Mouse (Mus musculus): ENCODE results near the gene Znrf1. TPM values are rescaled to one million over a fixed set of nuclear protein-coding genes. Genes with fewer than 3 reads are reported as not detected.

Znrf1 gene
- total and polyA plus RNA-seq, 2 experiments from 2014 or later, result 113 to 225 TPM

DNA sequence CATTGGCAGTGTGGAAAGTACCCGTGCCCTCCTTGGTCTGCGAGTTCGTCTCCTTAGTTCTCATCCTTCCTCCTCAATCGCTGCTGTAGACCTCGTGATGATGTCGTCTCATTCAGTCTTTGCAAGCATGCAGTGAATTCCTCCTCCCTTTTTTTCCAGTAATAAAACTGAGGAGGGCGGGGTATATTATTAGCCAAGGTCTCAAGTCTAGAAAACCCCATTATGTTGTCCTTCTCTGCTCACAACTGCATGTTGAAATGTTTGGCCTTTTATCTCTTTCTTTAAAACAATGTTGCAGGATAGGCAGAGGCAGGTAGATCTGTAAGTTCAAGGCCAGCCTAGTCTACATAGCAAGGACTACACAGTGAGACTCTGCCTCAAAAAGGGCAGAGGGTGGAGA, 71.5 kb downstream of the Znrf1 start:
- H3K4me2 ChIP-seq (ENCODE audit: low read depth), result no peak overlapping the region
- TF ChIP-seq CTCF (IDR thresholded peaks at IDR 0.05; ENCODE audit: low read depth), result no peak
- ATAC-seq (no peak), DNase-seq (no peak)
- H3K9me3 ChIP-seq (ENCODE audit: low read length), result no peaks in the 10 kb centered on the region
- peaks cover 13% of the 10 kb centered on the region for H3K36me3 ChIP-seq (ENCODE audit: insufficient read depth)
- 90% methylated on average over 7 of the region's 7 CpGs for WGBS
- no peak overlapping the region for H3K9ac ChIP-seq
- no peaks in the 10 kb centered on the region for H3K4me1 ChIP-seq (ENCODE audit: insufficient read depth)
- no peak overlapping the region for H3K27ac ChIP-seq (ENCODE audit: low read depth, low read length)
- no peak overlapping the region for H3K4me3 ChIP-seq (ENCODE audit: low read depth, low read length)
- no peaks in the 10 kb centered on the region for H3K27me3 ChIP-seq (ENCODE audit: insufficient read depth, low read length)

DNA sequence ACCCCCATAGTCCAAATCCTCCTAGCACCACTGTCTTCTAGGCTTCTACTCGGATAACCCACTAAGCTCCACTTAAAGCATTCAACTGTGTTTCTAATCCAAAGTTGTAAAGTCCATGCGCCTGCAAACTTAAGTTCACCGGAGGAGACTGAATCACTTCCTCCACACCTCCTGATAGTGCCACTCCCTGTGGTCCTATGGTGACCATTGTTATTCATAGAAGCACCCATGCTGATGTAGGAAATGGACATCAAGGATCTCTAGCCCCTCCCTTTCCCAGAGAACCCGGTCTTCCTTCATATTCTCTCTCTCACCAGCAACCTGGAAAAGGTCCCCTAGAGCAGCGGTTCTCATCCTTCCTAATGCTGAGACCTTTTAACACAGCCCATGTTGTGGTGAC, 77.3 kb downstream of the Znrf1 start:
- H3K27ac ChIP-seq (ENCODE audit: low read depth, low read length), result no peak overlapping the region
- DNase-seq, result no peak
- no peak for ATAC-seq
- peaks cover 22% of the 10 kb centered on the region for H3K36me3 ChIP-seq (ENCODE audit: insufficient read depth)
- H3K4me3 ChIP-seq (ENCODE audit: low read depth, low read length), result no peak overlapping the region
- H3K4me1 ChIP-seq (ENCODE audit: insufficient read depth), result no peaks in the 10 kb centered on the region
- no peak overlapping the region for H3K9ac ChIP-seq
- no peaks in the 10 kb centered on the region for H3K9me3 ChIP-seq (ENCODE audit: low read length)
- no peak for TF ChIP-seq CTCF (IDR thresholded peaks at IDR 0.05; ENCODE audit: low read depth)
- H3K4me2 ChIP-seq (ENCODE audit: low read depth), result no peak overlapping the region
- WGBS, result 86% methylated on average over 5 of the region's 5 CpGs
- H3K27me3 ChIP-seq (ENCODE audit: insufficient read depth, low read length), result no peaks in the 10 kb centered on the region

DNA sequence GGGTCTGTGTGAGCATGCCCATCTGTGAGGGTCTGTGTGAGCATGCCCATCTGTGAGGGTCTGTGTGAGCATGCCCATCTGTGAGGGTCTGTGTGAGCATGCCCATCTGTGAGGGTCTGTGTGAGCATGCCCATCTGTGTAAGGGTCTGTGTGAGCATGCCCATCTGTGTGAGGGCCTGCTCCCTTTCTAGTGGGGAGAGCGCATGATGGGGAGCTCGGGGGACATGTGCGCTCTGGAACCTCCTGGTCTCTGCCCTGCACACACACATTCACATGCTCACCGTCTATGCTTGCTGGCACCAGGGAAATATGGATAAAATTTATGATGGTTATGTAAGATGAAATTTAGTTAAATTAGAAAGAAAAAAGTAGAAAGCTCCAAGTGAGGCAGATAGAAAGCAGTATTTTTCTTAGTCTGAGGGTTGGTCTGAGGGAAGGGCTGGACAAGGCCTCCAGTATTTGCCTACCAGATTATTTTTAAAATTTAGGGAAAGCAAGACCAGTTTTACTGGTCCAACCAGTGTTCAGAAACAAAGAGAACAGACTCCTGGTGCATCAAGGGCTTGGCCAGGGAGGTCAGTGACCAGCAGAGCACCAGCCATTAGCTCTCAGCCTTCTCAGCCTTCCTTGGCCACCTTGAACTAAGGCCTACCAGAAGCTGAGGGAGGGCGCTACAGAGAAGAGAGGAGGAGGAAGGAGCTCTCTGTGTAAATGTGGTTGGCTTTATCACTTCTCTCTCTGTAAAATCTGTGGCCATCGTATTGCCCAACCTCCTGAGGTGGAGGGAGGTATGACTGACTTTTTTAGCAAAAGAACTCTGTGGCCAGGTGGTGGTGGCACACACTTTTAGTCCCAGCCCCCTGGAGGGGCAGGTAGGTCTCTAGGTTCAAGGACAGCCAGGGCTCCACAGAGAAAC, 79.1 kb downstream of the Znrf1 start:
- Histone ChIP-seq H3K27ac (ENCODE audit: low read depth, low read length) (no peak overlapping the region), H3K4me2 (ENCODE audit: low read depth) (no peak overlapping the region), H3K4me1 (ENCODE audit: insufficient read depth) (no peaks in the 10 kb centered on the region), H3K36me3 (ENCODE audit: insufficient read depth) (peaks cover 19% of the 10 kb centered on the region), H3K9ac (no peak overlapping the region), H3K4me3 (ENCODE audit: low read depth, low read length) (no peak overlapping the region), H3K9me3 (ENCODE audit: low read length) (no peaks in the 10 kb centered on the region), H3K27me3 (ENCODE audit: insufficient read depth, low read length) (no peaks in the 10 kb centered on the region)
- 90% methylated on average over 6 of the region's 6 CpGs for WGBS
- ATAC-seq (no peak), DNase-seq (no peak)
- no peak for TF ChIP-seq CTCF (IDR thresholded peaks at IDR 0.05; ENCODE audit: low read depth)

- no peak overlapping the region for H3K9ac ChIP-seq
- no peak overlapping the region for H3K27ac ChIP-seq (ENCODE audit: low read depth, low read length)
- 67% methylated on average over 6 of the region's 6 CpGs for WGBS
- H3K4me1 ChIP-seq (ENCODE audit: insufficient read depth), result no peaks in the 10 kb centered on the region
- H3K9me3 ChIP-seq (ENCODE audit: low read length), result no peaks in the 10 kb centered on the region
- H3K4me3 ChIP-seq (ENCODE audit: low read depth, low read length), result no peak overlapping the region
- no peak overlapping the region for H3K4me2 ChIP-seq (ENCODE audit: low read depth)
- no peak for ATAC-seq
- no peak for DNase-seq
- H3K36me3 ChIP-seq (ENCODE audit: insufficient read depth), result peaks cover 28% of the 10 kb centered on the region
- no peak for TF ChIP-seq CTCF (IDR thresholded peaks at IDR 0.05; ENCODE audit: low read depth)
- no peaks in the 10 kb centered on the region for H3K27me3 ChIP-seq (ENCODE audit: insufficient read depth, low read length)
Observed at GRCm38 (mm10) chr8:111617812-111618211, 81.9 kb downstream of the Znrf1 start.

DNA sequence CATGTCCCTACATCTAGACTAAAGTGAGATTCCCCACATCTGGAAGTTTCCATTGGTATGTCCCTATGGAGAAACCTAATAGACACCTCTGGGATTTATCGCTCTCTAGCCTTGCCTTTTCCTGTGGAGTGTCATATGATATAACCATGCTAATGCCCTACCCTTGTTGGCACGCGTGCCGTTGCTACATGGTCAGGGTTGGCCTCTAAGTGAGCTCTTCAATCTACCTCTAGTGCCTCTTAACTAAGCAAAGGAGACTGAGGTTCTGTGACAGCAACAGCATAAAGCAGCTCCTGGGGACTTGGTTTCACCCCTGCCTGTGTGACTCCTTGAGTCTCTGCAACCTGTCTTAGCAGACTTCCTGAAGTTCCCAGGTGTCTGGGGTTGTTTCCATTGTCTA, 82.4 kb downstream of the Znrf1 start:
- no peak for ATAC-seq
- no peak for TF ChIP-seq CTCF (IDR thresholded peaks at IDR 0.05; ENCODE audit: low read depth)
- Histone ChIP-seq H3K27me3 (ENCODE audit: insufficient read depth, low read length) (no peaks in the 10 kb centered on the region), H3K4me1 (ENCODE audit: insufficient read depth) (no peaks in the 10 kb centered on the region), H3K27ac (ENCODE audit: low read depth, low read length) (no peak overlapping the region), H3K4me3 (ENCODE audit: low read depth, low read length) (no peak overlapping the region), H3K36me3 (ENCODE audit: insufficient read depth) (peaks cover 25% of the 10 kb centered on the region), H3K9ac (no peak overlapping the region), H3K4me2 (ENCODE audit: low read depth) (no peak overlapping the region), H3K9me3 (ENCODE audit: low read length) (no peaks in the 10 kb centered on the region)
- no peak for DNase-seq
- WGBS, result 98% methylated on average over 4 of the region's 4 CpGs

GRCm38 (mm10) chr8:111619936-111620335, 84.0 kb downstream of the Znrf1 start:
- no peaks in the 10 kb centered on the region for H3K27me3 ChIP-seq (ENCODE audit: insufficient read depth, low read length)
- H3K36me3 ChIP-seq (ENCODE audit: insufficient read depth), result peaks cover 25% of the 10 kb centered on the region
- ATAC-seq (no peak), DNase-seq (no peak)
- TF ChIP-seq CTCF (IDR thresholded peaks at IDR 0.05; ENCODE audit: low read depth), result no peak
- 50% methylated on average over 1 of the region's 1 CpGs for WGBS
- no peak overlapping the region for H3K4me2 ChIP-seq (ENCODE audit: low read depth)
- H3K27ac ChIP-seq (ENCODE audit: low read depth, low read length), result no peak overlapping the region
- no peaks in the 10 kb centered on the region for H3K9me3 ChIP-seq (ENCODE audit: low read length)
- H3K4me3 ChIP-seq (ENCODE audit: low read depth, low read length), result no peak overlapping the region
- H3K9ac ChIP-seq, result no peak overlapping the region
- H3K4me1 ChIP-seq (ENCODE audit: insufficient read depth), result no peaks in the 10 kb centered on the region

GRCm38 (mm10) chr8:111622104-111622503, 86.2 kb downstream of the Znrf1 start:
- H3K4me1 ChIP-seq (ENCODE audit: insufficient read depth), result no peaks in the 10 kb centered on the region
- H3K9ac ChIP-seq, result no peak overlapping the region
- no peak overlapping the region for H3K27ac ChIP-seq (ENCODE audit: low read depth, low read length)
- DNase-seq (no peak), ATAC-seq (no peak)
- TF ChIP-seq CTCF (IDR thresholded peaks at IDR 0.05; ENCODE audit: low read depth), result no peak
- peaks cover 25% of the 10 kb centered on the region for H3K36me3 ChIP-seq (ENCODE audit: insufficient read depth)
- 74% methylated on average over 3 of the region's 3 CpGs for WGBS
- no peak overlapping the region for H3K4me3 ChIP-seq (ENCODE audit: low read depth, low read length)
- H3K4me2 ChIP-seq (ENCODE audit: low read depth), result no peak overlapping the region
- no peaks in the 10 kb centered on the region for H3K27me3 ChIP-seq (ENCODE audit: insufficient read depth, low read length)
- H3K9me3 ChIP-seq (ENCODE audit: low read length), result no peaks in the 10 kb centered on the region
